Mouse (Mus musculus): ENCODE measurements around the gene 4933427D14Rik.
A peak's percentile ranks its signal among the peaks of the same experiment; 100 is the strongest.

DNA sequence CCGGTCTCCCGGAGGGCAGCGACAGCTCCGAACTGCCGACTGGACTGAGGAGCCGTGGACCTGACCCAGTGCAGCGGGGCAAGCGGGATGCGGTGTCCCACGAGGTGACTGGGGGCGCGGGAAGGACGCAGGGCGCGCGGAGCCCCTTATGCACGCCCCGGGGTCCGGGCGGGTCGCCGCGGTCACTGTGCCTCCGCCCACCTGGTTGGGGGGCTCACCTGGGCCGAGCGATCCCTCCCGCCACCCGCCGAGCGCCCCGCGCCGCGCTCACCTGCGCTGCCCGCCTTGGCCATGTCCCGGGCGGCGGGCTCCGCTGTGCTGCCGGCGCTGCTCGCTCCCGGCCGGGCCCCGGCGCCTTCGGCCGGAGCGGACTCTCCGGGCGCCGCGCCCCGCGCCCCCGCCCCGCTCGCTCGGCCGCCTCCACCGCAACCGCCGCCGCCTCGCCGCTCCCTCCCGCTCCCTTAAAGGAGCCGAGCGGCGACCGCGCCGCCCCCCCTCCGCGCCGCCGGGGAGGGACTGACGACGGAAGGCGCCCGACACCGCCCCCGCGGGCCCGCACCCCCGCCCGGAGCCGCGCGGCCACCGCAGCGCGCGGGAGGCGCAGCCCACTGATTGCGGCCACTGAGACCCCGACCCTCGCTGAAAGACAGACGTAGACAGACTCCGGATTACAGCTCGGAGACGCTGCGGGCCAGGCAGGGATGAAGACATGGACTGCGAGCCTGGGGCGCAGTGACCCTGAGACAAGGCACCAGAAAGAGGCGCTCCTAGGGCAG lies 71.7 kb downstream of the 4933427D14Rik start, which contains the start of gene Pitpnm3:
- TF ChIP-seq CTCF (IDR thresholded peaks at IDR 0.05; ENCODE audit: borderline replicate concordance, insufficient read depth, low read depth, low read length) (no peak), POLR2A (IDR thresholded peaks at IDR 0.05; ENCODE audit: borderline replicate concordance, insufficient read depth, low read length) (peak; percentile 47; the same call in 1 of the 2 replicates)
